Mouse (Mus musculus) erythroblast, embryonic 14.5 days (primary cell): ENCODE data around the gene Zfp473. TPM values are rescaled to one million over a fixed set of nuclear protein-coding genes. Genes with fewer than 3 reads are reported as not detected.

Experiments used
- H3K27me3 ChIP-seq: 2 replicates; pipeline ENCODE4 v1.6.1; 2012; ENCODE audit warnings: inconsistent platforms; ENCODE audit not compliant: control insufficient read depth
- H3K36me3 ChIP-seq: 2 replicates; pipeline ENCODE4 v1.6.1; 2012; ENCODE audit warnings: mild to moderate bottlenecking, inconsistent platforms; ENCODE audit not compliant: control insufficient read depth
- H3K4me1 ChIP-seq: 2 replicates; pipeline ENCODE4 v1.6.1; 2012; ENCODE audit warnings: inconsistent platforms; ENCODE audit not compliant: control insufficient read depth
- H3K4me3 ChIP-seq: replicated peaks from 2 replicates; pipeline ENCODE3; 2012; ENCODE audit warnings: moderate library complexity, mild to moderate bottlenecking, inconsistent platforms
- H3K9me3 ChIP-seq: 2 replicates; pipeline ENCODE4 v1.6.1; 2012; ENCODE audit warnings: low read length, inconsistent platforms, mixed read lengths; ENCODE audit not compliant: control insufficient read depth
- GATA1 ChIP-seq: IDR thresholded peaks from 2 replicates; pipeline ENCODE4 v1.6.1; 2012; ENCODE audit warnings: low read length, inconsistent platforms, mixed read lengths
- TAL1 ChIP-seq: IDR thresholded peaks from 3 replicates; pipeline ENCODE4 v1.6.1; 2012; ENCODE audit warnings: low read length, inconsistent platforms, mixed read lengths
- polyA plus RNA-seq: library from polyadenylated mRNA; stranded (reverse); fragments of >175 nt; gene quantifications from 2 replicates; pipeline ENCODE4 v1.2.3, GENCODE M21; 2012

The Zfp473 gene
- polyA plus RNA-seq, 1 experiment: 0.07 TPM

DNA sequence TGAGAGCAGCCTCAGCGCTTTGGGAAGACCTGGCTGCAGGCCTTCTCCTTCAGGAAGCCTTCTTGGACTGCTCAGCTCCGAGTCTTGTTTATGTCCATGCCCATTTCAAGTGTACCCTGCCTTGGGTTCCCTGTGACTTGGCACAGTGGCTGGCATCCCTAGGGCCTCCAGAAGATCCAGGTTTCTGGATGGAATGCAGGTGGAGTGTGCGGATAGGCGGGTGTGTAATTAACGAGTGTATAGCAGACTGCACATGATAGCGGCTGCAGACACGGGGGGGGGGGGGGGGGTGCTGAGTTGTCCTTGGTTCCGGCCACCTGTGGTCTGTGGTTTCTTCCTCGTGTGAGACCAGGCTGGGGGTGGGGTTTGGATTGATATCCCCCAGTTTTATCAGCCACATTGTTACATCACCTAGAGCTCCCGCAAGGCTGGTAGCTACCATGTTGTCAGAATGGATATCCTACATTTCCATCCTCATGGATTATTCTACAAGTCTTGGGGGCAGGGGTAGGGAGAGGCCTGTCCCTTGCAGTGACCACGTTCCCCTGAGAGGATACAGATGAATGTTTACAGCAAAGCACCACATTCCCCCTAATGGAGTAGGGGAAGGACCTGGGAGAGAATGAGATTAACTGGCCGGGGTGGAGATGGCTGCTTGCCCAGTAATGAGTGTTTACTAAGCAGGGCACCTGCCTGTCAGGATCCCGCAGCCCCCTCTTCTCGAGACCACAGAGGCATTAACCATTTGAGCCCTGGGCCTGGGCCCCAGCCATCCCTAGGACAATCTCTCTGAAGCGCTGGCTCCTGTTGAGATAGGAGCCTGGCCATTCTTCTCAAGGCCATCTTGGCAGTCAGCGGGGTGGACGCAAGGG, 65.1 kb downstream of the Zfp473 start:
- TF ChIP-seq TAL1 (no peak), GATA1 (no peak)
- H3K4me3 ChIP-seq: no peak overlapping the region

GRCm38 (mm10) chr7:44683656-44684055, 67.2 kb downstream of the Zfp473 start:
- Histone ChIP-seq H3K36me3 (no peaks in the 10 kb centered on the region), H3K4me3 (no peak overlapping the region), H3K4me1 (no peaks in the 10 kb centered on the region), H3K27me3 (no peaks in the 10 kb centered on the region), H3K9me3 (no peaks in the 10 kb centered on the region)
- no peak for TF ChIP-seq GATA1
- no peak for TF ChIP-seq TAL1

More for the DNA sequence above, 65.1 kb downstream of the Zfp473 start:
- H3K36me3 ChIP-seq: no peaks in the 10 kb centered on the region
- no peaks in the 10 kb centered on the region for H3K9me3 ChIP-seq
- H3K27me3 ChIP-seq: no peaks in the 10 kb centered on the region
- H3K4me1 ChIP-seq: no peaks in the 10 kb centered on the region

Other genes starting within 250 kb of the Zfp473 start
- gene Mybpc2, start 226.4 kb downstream of the Zfp473 start, polyA plus RNA-seq: not detected in 2 replicates
- 0.08 TPM in 2 replicates for gene Spib, start 219.0 kb downstream of the Zfp473 start, polyA plus RNA-seq
- 24.0 and 25.1 TPM in 2 replicates for gene Pold1, start 202.2 kb downstream of the Zfp473 start, polyA plus RNA-seq
- 49.7 and 62.9 TPM in 2 replicates for gene Nr1h2, start 197.1 kb downstream of the Zfp473 start, polyA plus RNA-seq
- 0.20 and 0.21 TPM in 2 replicates for gene Napsa, start 178.7 kb downstream of the Zfp473 start, polyA plus RNA-seq
- gene Kcnc3, start 160.4 kb downstream of the Zfp473 start, polyA plus RNA-seq: 0.01 TPM in 2 replicates
- gene Myh14, start 80.2 kb downstream of the Zfp473 start, polyA plus RNA-seq: under 0.01 TPM in 1 of 2 replicates, not detected in the other
- gene Izumo2, start 42.3 kb downstream of the Zfp473 start, polyA plus RNA-seq: not detected in 2 replicates
- 16.3 and 18.4 TPM in 2 replicates for gene Vrk3, start 2.6 kb downstream of the Zfp473 start, polyA plus RNA-seq
- 6.9 and 10.5 TPM in 2 replicates for gene Nup62, start 65.0 kb upstream of the Zfp473 start, polyA plus RNA-seq
- gene Il4i1, start 65.3 kb upstream of the Zfp473 start, polyA plus RNA-seq: 0.12 and 0.13 TPM in 2 replicates
- gene Atf5, start 65.6 kb upstream of the Zfp473 start, polyA plus RNA-seq: 9.7 and 12.0 TPM in 2 replicates
- 33.5 and 36.8 TPM in 2 replicates for gene Akt1s1, start 97.9 kb upstream of the Zfp473 start, polyA plus RNA-seq
- 7.7 and 10.0 TPM in 2 replicates for gene Tbc1d17, start 98.0 kb upstream of the Zfp473 start, polyA plus RNA-seq
- 4.5 and 5.5 TPM in 2 replicates for gene Pnkp, start 106.1 kb upstream of the Zfp473 start, polyA plus RNA-seq
- gene Ptov1, start 118.7 kb upstream of the Zfp473 start, polyA plus RNA-seq: 7.3 and 8.9 TPM in 2 replicates
- 46.3 and 51.9 TPM in 2 replicates for gene Med25, start 141.7 kb upstream of the Zfp473 start, polyA plus RNA-seq
- 2.6 TPM in 2 replicates for gene Fuz, start 145.0 kb upstream of the Zfp473 start, polyA plus RNA-seq
- 48.1 and 53.1 TPM in 2 replicates for gene Ap2a1, start 178.4 kb upstream of the Zfp473 start, polyA plus RNA-seq
- gene Tsks, start 192.2 kb upstream of the Zfp473 start, polyA plus RNA-seq: not detected in 2 replicates
- gene Cpt1c, start 223.8 kb upstream of the Zfp473 start, polyA plus RNA-seq: 0.05 and 0.07 TPM in 2 replicates
- 4.3 and 4.9 TPM in 2 replicates for gene Prmt1, start 235.5 kb upstream of the Zfp473 start, polyA plus RNA-seq
- gene Irf3, start 246.6 kb upstream of the Zfp473 start, polyA plus RNA-seq: 10.4 and 10.6 TPM in 2 replicates
- 6.1 and 6.4 TPM in 2 replicates for gene Bcl2l12, start 247.7 kb upstream of the Zfp473 start, polyA plus RNA-seq